Mouse (Mus musculus) heart, adult 2 months (tissue): ENCODE results near the gene Krt81. TPM values are rescaled to one million over a fixed set of nuclear protein-coding genes. Genes with fewer than 3 reads are reported as not detected.

Source experiments
- DNase-seq, 2 experiments: peaks; one replicate each; pipeline ENCODE4 v3.0.0; 2021
- H3K27ac ChIP-seq: fragments of 200-600 bp; 2 replicates; pipeline ENCODE4 v1.8.1; 2022
- H3K27me3 ChIP-seq: fragments of 200-500 bp; 2 replicates; pipeline ENCODE4 v1.6.1; 2012; ENCODE audit warnings: mild to moderate bottlenecking, low read length, inconsistent platforms, mixed read lengths; ENCODE audit not compliant: control insufficient read depth, insufficient read depth
- H3K36me3 ChIP-seq: fragments of 200-500 bp; 2 replicates; pipeline ENCODE4 v1.6.1; 2012; ENCODE audit warnings: low read length, inconsistent platforms; ENCODE audit not compliant: control insufficient read depth, insufficient read depth
- H3K4me1 ChIP-seq: fragments of 200-500 bp; 2 replicates; pipeline ENCODE4 v1.6.1; 2011; ENCODE audit warnings: low read length; ENCODE audit not compliant: control insufficient read depth, insufficient read depth
- H3K4me3 ChIP-seq: fragments of 200-600 bp; 2 replicates; pipeline ENCODE4 v1.8.1; 2022
- H3K79me2 ChIP-seq: fragments of 200-500 bp; replicated peaks from 2 replicates; pipeline ENCODE4 v1.6.1; 2012; ENCODE audit warnings: mild to moderate bottlenecking, inconsistent platforms, low read length, moderate library complexity, mixed read lengths; ENCODE audit not compliant: control insufficient read depth, insufficient read depth
- H3K9ac ChIP-seq: fragments of 200-500 bp; 2 replicates; pipeline ENCODE4 v1.6.1; 2012; ENCODE audit warnings: low read depth, mild to moderate bottlenecking, control low read depth, inconsistent platforms, low read length, mixed read lengths
- CTCF ChIP-seq: fragments of 200-600 bp; IDR thresholded peaks from 2 replicates; pipeline ENCODE4 v1.8.1; 2022; ENCODE audit warnings: antibody characterized with exemption, mild to moderate bottlenecking, moderate library complexity
- EP300 ChIP-seq: fragments of 200-500 bp; IDR thresholded peaks from 2 replicates; pipeline ENCODE4 v1.6.1; 2011; ENCODE audit warnings: low read depth, low read length, control low read depth; ENCODE audit not compliant: insufficient read depth
- POLR2A ChIP-seq: fragments of 200-500 bp; IDR thresholded peaks from 2 replicates; pipeline ENCODE4 v1.6.1; 2011; ENCODE audit warnings: mild to moderate bottlenecking, low read depth, low read length, control low read depth; ENCODE audit not compliant: insufficient read depth
- WGBS: fragments of 180-500 bp; shearing (Covaris S2); methylation state at CpG from one replicate; pipeline ENCODE4 v1.1.7; 2018; 5-methylcytosine and 5-hydroxymethylcytosine counted together
- intact Hi-C: fragments of 180-260 bp; cut with DNase I; formaldehyde crosslinking; loops from one replicate; pipeline ENCODE4 v1.15.1; 2025
- polyA plus RNA-seq: library from polyadenylated mRNA; depleted of rRNA; stranded (reverse); fragments of >200 nt; gene quantifications from 2 replicates; pipeline ENCODE4 v1.2.3, GENCODE M21; 2012
- total RNA-seq, 2 experiments: library from RNA; stranded (reverse); gene quantifications; 2 replicates each; pipeline ENCODE4 v1.2.3; 2021

The Krt81 gene
- total and polyA plus RNA-seq, 3 experiments = not detected

DNA sequence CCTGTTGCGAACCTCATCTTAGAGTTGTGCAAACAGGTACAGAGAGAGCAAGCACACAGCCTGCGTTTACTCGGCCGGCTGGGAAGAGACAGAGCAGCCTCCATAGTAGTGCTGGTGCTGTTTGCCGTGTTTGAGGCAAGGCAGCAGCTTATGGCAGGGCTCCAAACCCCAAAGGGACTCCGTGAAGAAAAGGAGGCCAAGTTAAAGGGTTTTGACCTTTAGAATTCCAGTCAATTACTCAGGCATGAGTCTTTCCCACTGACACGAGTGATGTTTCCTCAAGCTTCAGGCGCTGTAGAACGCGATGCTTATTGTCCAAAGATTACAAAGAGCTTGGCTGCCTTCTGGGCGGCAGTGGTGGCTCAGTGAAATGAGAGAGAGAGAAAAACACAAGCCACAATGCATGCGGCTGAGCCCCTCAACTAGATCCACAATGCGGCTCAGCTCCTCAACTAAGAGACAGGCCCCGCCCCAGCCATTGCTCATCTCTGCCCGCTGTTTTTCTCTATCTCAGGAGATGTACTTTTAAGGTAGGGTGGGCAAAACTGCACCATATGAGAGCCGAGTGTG lies 5.1 kb downstream of the Krt81 start:
- no peak for TF ChIP-seq CTCF
- TF ChIP-seq POLR2A = no peak
- TF ChIP-seq EP300 = no peak
- Histone ChIP-seq H3K36me3 (no peaks in the 10 kb centered on the region), H3K79me2 (no peaks in the 10 kb centered on the region), H3K27ac (no peak overlapping the region), H3K4me1 (no peaks in the 10 kb centered on the region), H3K27me3 (no peaks in the 10 kb centered on the region), H3K4me3 (no peak overlapping the region), H3K9ac (no peak overlapping the region)
- intact Hi-C loops = no loop called here
- 59% methylated on average over 16 of the region's 16 CpGs for WGBS
- DNase-seq = no peak

DNA sequence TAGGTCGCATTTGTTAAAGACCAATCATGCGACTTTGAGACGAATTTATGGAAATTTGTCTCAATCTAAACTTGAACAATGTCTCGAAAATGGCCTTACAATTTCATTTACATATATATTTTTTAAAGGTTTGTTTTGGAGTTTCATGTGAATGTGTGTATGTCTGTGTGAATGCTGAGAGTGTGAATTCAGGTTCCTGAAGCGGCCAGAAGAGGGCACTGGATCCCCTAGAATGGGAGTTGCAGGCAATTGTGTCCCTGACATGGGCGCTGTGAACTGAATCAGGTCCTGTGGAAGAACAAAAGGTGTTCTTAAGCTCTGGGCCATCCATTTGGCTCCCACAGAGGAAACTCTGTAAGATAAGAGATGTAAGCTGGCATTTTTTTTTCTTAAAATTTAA lies 7.7 kb downstream of the Krt81 start:
- no peaks in the 10 kb centered on the region for H3K27me3 ChIP-seq
- no peak for TF ChIP-seq EP300
- TF ChIP-seq CTCF = no peak
- no peak for TF ChIP-seq POLR2A
- intact Hi-C loops = no loop called here
- H3K27ac ChIP-seq = no peak overlapping the region
- no peak overlapping the region for H3K9ac ChIP-seq
- H3K79me2 ChIP-seq = no peaks in the 10 kb centered on the region
- no peak for DNase-seq
- no peaks in the 10 kb centered on the region for H3K4me1 ChIP-seq
- no peaks in the 10 kb centered on the region for H3K36me3 ChIP-seq
- no peak overlapping the region for H3K4me3 ChIP-seq
- 87% methylated on average over 6 of the region's 6 CpGs for WGBS

DNA sequence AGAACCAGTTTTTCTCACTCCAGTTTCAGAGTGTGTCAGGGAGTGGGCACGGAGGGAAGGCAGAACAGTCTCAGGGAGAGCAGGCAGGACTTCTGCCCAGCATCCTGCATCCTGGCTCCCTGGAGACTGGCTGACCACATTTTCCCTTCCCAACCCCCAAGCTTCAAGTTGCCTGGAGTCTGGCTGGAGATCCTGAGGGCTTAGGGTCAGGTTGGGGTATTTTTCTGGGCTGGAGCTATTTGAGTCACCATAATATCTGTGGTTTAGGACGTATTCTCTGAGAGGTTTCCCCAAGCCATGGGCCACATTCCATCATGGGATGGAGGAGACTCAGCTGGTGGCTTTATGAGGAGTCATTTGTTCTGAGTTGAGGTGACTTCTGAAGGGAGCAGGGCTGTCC lies 8.3 kb downstream of the Krt81 start:
- WGBS = 68% methylated on average over 2 of the region's 2 CpGs
- Histone ChIP-seq H3K79me2 (no peaks in the 10 kb centered on the region), H3K27ac (no peak overlapping the region), H3K36me3 (no peaks in the 10 kb centered on the region), H3K27me3 (no peaks in the 10 kb centered on the region), H3K9ac (no peak overlapping the region), H3K4me3 (no peak overlapping the region), H3K4me1 (no peaks in the 10 kb centered on the region)
- TF ChIP-seq CTCF (no peak), POLR2A (no peak), EP300 (no peak)
- intact Hi-C loops = no loop called here
- no peak for DNase-seq

DNA sequence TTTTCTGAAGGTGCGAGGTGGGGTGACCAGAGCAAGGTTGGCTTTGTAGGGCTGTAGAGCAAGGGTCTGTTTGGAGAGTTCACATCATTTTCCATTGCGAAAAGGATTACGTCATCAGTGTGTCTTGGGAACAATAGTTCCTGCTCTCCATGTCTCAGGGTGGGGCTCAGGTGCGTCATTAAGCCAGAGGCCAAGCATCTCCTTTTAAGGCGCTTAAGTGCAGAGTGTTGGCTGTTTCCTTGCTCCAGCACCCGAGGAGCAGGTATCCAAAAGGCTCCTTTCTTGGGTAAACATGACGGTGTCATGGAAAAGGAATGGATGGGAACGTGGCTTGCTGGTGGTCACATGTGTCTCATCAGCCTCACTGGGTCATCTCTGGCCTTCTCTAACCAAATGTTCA lies 8.8 kb downstream of the Krt81 start:
- WGBS = 83% methylated on average over 8 of the region's 8 CpGs

DNA sequence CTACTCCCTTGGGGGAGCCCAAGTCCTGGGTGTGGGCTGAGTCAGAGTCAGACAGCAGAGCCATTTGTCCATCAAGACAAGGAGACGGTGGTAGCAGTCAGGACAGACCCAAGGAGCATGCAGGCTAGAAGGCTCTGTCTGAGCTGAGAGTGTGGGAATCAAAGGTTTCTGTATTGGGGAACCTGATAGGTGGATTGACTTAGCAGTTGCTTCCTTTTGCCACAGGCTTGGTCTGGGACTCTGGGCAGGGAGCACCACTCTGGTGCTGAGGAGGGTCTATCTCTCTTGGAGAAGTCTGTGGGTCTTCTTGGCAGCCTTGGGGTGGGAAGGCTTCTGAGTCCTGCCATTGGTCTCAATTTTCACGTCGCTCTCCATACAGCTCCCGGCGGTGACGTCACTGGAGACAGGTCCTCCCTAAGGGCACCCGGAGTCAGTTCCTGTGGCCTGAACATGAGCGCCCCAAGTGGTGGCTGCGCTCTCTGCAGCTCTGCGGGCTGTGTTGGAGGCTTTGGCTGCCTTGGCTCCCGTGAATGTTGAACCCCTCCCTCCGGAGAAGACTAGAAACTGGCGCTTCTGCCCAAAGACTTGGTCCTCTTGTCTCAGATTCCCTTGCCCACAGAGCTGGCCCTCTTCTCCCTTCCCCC lies 10.3 kb downstream of the Krt81 start:
- intact Hi-C loops = loop anchor here (2.0 kb wide), 1 partner anchor 112 kb away; no protein-coding TSS in a partner anchor
- Histone ChIP-seq H3K36me3 (no peaks in the 10 kb centered on the region), H3K4me3 (no peak overlapping the region), H3K4me1 (no peaks in the 10 kb centered on the region), H3K27ac (no peak overlapping the region), H3K27me3 (no peaks in the 10 kb centered on the region), H3K9ac (no peak overlapping the region), H3K79me2 (no peaks in the 10 kb centered on the region)
- WGBS = 7% methylated on average over 13 of the region's 13 CpGs
- DNase-seq = peak; percentile 74 to 80
- TF ChIP-seq EP300 (no peak), CTCF (peak; percentile 85)

More for the DNA sequence above, 8.8 kb downstream of the Krt81 start:
- Histone ChIP-seq H3K79me2 (no peaks in the 10 kb centered on the region), H3K9ac (no peak overlapping the region), H3K27ac (no peak overlapping the region), H3K4me3 (no peak overlapping the region), H3K4me1 (no peaks in the 10 kb centered on the region), H3K36me3 (no peaks in the 10 kb centered on the region), H3K27me3 (no peaks in the 10 kb centered on the region)
- TF ChIP-seq EP300 (no peak), POLR2A (no peak), CTCF (no peak)
- intact Hi-C loops = no loop called here
- no peak for DNase-seq

DNA sequence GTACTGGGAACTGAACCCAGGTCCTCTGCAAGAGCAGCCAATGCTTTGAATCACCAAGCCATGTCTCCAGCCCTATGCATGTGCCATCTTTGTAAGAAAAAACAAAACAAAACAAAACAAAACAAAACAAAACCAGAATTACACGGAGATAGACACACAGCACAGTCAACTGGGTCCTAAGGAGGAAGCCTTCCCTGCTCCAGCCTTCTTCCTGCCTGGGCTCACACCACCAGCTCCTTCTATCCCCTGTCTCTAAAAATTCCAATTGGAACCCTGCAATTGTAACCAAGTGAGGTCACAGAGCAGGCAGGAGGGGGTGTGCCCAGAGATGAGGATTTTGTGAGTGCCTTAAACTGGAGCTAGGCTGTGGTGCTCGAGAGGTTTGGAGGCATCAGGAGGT lies 16.1 kb downstream of the Krt81 start, which contains the start of gene Krt88:
Gene Krt88 (plus strand): TSS at position 301 of the 400 bp plus-strand sequence.
- TF ChIP-seq EP300 = no peak
- no peak for TF ChIP-seq CTCF
- TF ChIP-seq POLR2A = no peak
- Histone ChIP-seq H3K27me3 (no peaks in the 10 kb centered on the region), H3K27ac (no peak within 1 kb of the TSS), H3K9ac (no peak within 1 kb of the TSS), H3K79me2 (no peaks in the 10 kb centered on the region), H3K36me3 (no peaks in the 10 kb centered on the region), H3K4me3 (no peak within 1 kb of the TSS; the same call in 1 of the 2 replicates), H3K4me1 (no peaks in the 10 kb centered on the region; the same call in 1 of the 2 replicates)
- intact Hi-C loops = no loop called here
- WGBS = 75% methylated on average over 2 of the region's 2 CpGs
- no peak for DNase-seq
